Mouse (Mus musculus) lung, adult 2 months (tissue): ENCODE measurements around the gene Kmt5b.

Experiments
- CTCF ChIP-seq: fragments of 200-500 bp; IDR thresholded peaks from 2 replicates; pipeline ENCODE4 v1.5.1; 2011; ENCODE audit warnings: mild to moderate bottlenecking, low read length, control low read depth; ENCODE audit not compliant: insufficient read depth
- POLR2A ChIP-seq: fragments of 200-500 bp; IDR thresholded peaks from 2 replicates; pipeline ENCODE4 v1.6.1; 2011; ENCODE audit warnings: low read depth, mild to moderate bottlenecking, control low read depth, low read length, borderline replicate concordance; ENCODE audit errors: extremely low read depth

DNA sequence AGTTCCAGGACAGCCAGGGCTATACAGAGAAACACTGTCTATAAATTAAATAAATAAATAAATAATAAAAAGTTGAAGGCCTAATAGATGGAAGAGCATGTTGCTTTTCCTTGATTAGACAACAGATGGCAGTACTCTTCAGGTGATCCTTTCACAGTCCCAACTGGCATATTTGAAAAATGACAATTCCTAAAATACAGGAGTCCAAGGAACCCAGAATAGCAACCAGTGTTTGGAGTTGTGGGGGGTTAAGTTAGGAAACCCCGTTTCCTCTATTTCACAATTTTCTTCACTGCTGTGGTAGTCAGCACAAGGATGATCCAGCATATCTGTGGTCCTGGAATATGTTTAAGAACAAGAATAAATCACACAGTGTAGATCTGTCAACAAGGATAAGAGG lies 22.9 kb downstream of the Kmt5b start:
- TF ChIP-seq CTCF: peak; percentile 11; the same call in 1 of the 2 replicates
- no peak for TF ChIP-seq POLR2A
